Mouse (Mus musculus): ENCODE results near the gene Gtf2ird2.

The Gtf2ird2 gene

DNA sequence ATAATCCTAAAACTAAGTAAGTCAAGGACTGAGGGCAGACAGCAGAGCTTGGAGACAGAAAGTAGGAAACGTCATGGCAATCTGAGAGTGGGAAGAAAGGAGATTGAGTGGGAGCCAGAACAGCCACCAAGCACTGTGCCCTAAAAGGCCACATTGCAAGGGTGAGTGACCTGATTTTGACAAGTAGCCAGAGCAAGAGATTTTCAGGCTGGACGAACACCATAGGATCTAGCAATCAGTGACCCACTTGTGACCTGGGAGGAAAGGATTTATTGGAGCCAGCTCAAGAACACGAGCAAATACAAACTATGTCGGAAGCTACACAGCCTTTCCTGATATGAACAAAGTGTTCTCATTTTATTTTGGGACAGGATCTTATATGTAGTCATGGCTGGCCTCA lies 1.1 kb upstream of the Gtf2ird2 start:
- DNase-seq (ENCODE audit: low read depth, low spot score): no peak

DNA sequence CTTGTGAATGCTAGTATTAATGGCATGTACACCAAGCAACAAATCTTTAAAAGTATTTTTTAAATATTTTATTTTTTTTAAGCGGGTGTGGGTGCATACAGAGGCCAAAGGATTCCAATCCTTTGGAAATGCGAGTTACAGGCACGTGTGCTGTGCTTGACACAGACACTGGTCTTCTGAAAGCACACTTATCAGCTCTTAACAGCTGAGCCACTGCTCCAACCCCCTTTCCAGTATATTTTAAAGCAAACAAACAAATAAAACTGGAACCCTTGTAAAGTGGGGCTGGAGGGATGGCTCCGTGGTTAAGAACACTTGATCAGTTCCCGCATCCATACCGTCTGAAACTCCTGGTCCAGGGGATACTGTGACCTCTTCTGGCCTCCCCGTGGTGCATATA lies 657 bp upstream of the Gtf2ird2 start:
- no peak for DNase-seq (ENCODE audit: low read depth, low spot score)

DNA sequence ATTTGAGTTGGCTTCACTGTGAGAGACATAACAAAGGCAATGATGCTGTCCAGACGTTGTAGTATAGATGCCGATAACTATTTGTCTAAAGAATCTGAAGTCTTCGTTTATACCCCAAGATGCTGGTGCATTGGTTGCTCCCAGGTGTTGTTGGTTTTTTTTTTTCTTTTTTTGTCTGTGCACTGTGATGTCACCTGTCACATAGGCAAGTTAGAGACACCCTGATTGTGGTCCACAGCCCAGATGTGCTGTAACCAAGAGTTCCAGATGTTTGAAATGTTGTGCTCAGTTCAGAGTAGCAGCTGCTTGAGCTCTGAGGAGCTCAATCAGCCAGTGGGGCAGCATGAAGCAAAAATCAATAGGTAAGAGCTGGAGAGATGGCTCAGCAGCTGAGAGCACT lies 2.2 kb downstream of the Gtf2ird2 start:
- no peak for DNase-seq (ENCODE audit: low read depth, low spot score)

DNA sequence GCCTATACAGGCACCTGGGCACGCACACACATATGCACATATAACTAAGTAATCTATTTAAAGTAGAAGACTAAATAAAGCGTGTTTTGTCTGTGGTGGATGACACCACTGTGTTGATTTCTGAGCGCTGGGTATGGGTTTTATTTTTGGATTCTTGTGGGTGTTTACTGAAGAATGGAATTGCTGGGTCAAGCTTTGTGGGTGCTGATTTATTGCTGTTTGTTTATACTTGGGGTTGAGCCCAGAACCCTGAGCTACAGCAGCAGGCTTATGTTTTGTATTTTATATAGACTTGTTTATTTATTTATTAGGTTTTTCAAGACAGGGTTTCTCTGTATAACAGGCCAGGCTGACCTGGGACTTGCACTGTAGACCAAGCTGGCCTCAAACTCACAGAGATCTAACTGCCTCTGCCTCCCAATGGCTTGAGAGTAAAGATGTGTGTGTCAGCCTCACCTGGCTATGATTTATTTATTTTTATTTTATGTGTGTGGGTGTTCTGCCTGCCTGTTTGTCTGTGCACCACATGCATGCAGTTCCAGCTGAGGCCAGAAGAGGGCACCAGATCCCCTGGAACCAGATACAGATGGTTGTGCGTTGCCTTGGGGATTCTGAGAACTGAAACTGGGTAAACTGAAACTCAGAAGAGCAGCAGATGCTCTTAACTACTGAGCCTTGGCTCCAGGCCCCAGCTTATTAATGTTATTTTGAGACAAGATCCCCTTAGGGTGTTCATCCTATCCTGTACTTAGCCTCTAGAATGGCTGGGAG lies 3.3 kb downstream of the Gtf2ird2 start:
- peak; percentile 75 for DNase-seq (ENCODE audit: low read depth, low spot score)

DNA sequence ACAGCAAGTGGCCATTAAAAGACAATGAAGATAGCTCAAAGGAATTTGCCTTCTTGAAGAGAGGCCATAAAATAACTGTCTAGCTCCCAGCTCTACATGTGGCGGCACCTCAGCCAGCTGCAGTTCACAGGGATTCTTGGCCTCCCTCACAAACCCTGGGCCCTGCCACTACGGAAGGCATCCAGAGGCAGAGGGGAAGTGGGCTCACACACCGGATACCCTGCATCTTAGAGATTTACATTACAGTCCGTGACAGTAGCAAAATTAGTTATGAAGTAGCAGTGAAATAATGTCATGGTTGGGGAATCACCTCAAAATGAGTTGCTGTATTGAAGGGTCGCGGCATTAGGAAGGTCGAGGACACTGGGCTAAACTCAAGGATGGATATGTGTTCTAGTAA lies 4.8 kb downstream of the Gtf2ird2 start:
- DNase-seq (ENCODE audit: low read depth, low spot score): peak; percentile 27

DNA sequence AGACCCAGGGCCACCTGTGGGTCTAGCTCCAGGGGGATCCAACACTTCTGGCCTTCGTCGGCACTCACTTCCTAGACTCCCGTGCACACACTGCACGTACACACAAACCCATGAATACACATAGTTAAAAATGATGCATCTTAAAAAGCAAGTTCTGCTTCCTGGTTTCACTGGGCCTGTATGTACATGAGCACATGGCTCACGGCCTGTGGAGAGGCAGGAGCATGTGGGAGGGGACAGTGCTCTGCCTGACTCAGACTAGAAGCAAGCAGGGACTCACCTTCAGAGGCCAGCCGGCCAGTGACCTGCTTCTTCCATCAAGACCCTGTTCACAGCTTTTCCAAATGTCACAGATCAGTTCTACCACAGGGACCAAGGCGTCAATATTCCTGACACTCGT lies 9.8 kb downstream of the Gtf2ird2 start:
- no peak for DNase-seq (ENCODE audit: low read depth, low spot score)

DNA sequence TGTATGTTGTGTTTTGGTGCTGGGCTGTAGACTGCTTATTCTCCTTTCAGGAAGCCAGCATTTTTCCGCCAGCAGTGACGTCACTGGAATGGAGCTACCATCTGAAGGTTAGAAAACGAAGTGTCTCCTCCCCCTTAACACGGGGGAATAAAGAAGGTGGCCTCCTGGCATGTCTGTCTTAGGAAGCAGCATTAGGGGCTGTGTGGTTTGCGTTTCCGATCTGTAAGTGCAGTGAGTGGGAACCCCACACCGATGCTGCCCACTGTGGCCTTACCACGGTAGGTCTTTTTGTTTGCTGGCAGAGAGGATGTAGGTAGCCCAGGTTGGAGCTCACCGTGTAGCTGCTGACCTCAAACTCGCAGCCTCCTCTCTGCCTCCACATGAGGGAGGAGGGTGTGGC lies 22.9 kb downstream of the Gtf2ird2 start:
- DNase-seq (ENCODE audit: low read depth, low spot score): no peak

DNA sequence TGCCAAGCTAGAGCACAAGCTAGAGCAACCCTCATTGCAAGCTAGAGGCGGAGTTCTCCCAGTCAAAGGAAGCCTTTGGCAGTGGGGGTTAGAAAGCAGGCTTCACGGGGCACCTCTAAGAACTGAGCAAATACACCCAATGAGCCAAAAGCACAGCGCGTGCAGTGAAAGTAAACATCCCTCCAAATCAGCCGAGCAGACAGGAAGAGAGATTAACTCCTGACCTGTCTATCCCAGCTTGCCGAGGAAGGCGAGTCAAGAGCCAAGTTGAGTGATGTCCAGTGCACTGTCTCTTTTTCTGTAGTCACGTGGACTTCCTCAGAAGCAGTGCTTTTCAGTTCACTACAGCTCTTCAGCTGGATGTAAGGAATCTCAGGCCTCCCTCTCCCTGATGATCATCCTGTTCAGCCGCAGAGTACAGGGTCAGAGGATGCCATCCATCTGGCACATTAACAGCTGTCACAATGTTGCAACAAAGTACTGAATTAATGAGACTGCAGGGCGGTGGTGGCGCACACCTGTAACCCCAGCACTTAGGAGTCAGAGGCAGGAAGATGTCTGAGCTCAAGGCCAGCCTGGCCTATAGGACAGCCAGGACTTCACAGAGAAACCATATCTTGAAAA lies 26.2 kb downstream of the Gtf2ird2 start:
- no peak for DNase-seq (ENCODE audit: low read depth, low spot score)

DNA sequence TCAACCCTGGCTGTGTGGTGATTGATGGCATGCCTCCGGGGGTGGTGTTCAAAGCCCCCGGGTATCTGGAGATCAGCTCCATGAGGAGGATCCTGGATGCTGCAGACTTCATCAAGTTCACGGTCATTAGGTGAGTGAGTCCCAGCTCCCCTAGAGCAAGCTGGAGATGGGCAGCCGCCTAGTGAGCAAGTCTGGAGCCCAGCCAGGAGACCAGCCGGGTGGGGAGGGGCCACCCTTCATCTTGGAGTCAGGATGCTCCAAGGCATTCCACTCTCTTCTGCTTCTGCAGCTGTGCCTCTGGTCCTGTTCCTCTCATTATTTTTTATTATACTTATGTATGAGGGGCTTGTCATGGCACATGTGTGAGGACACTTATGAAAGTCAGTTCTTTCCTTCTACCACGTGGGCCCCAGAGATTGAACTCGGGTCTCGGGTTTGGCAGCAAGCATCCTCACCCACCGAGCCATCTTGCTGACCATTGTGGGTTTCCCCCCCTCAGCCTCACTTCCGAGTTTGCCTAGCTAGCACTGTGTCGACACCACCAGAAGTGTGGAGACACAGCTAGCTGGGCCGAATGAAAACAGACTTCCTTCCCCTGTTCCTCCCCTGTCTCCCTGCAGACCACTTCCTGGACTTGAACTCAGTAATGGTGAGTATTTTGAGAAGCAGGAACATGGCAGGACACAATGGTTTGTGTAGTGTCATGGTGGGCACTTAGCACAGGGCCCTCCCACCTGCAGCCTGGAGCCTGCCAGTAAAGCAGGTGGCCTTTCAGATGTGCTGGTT lies 30.4 kb downstream of the Gtf2ird2 start:
- DNase-seq (ENCODE audit: low read depth, low spot score): no peak

DNA sequence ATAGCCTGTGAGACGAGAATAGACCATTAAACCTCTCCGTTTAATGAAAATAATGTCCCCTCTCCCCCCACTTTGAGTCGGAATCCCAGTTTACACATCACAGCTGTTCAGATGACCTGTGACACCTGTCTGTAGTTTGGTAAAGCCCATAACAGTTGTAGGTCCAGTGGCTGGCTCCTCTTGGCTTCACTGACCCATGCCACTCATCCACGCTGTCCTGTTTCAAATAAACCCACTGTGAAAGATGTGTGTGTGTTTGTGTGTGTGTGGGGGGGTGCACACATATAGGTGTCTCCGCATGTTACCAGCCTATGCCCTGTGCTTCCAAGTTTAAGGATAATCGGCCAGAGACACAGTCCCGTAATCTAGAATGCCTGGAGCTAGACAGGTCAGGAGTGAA lies 34.1 kb downstream of the Gtf2ird2 start:
- no peak for DNase-seq (ENCODE audit: low read depth, low spot score)

DNA sequence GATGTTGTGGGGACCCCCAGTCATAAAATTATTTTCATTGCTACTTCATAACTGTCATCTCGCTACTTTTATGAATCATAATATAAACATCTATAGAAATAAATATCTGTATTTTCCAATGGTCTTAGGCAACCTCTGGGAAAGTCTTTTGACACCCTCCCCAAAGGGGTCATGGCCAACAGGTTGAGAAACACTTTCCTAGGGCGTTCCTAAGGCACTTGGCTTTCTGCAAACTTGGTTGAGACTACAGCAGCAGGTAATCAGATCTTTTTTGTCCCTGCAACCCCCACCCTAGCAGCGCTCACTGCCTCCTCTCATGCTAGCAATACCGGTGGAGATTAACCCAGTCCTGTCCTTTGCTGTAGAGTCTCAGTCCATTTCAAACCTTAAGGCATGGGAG lies 37.5 kb downstream of the Gtf2ird2 start:
- DNase-seq (ENCODE audit: low read depth, low spot score): no peak

DNA sequence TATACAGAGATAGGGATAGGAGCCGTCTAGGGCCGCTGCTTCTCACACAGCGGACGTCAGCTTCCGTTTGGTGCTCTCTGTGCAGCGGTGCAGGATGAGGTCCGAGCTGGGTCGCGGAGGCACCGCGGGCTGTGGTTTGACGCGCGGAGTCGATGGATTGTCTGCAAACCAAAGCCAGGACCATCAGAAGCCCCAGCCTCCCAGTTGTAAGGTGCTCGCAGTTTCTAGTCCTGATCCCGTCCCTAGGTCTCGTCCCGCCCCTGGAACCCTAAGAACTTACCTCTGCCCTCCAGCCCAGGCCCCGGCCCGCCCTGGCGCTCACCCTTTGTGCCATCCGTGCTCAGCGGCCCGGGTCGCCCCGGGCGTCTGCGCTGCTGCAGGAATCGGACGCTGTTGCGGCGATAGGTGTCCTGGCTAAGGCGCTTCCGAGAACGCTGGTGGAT lies 37.9 kb downstream of the Gtf2ird2 start:
- DNase-seq (ENCODE audit: low read depth, low spot score): no peak

DNA sequence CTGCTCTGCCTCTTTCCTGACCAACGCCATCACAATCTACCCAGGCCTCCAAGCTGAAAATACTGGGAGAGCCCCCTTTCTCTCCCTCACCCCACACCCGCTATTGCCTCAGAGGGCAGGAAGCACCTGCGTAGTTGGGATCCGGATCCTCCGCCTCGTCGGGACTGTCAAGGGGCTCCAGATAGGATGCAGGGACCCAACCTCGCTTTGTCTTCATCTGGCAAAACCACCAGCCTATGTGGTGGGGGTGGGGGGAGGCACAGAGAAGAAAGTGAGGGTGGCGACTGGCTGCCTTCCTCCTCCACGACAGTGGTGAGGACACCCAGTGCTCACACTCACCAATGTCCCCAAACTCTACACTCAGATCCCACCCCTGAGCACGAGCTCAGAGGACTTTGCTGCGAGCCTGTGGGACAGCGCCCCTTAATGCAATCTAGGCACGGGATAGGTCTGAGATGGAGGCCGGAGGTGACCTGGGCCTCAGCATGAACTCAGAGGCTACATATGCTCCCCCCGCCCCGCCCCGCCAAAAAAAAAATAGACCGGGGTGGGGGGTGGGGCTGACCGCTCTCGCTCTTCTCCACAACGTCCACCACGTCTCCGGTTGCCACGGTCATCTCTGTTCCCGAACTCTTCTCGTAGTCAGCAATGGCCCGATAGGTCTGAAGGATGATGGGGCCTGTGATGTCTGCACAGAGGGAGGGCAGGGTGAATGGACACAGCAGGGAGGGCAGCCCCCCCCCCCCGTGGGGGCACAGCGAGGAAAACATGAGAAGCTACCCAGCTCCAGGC lies 41.5 kb downstream of the Gtf2ird2 start:
- no peak for DNase-seq (ENCODE audit: low read depth, low spot score)

DNA sequence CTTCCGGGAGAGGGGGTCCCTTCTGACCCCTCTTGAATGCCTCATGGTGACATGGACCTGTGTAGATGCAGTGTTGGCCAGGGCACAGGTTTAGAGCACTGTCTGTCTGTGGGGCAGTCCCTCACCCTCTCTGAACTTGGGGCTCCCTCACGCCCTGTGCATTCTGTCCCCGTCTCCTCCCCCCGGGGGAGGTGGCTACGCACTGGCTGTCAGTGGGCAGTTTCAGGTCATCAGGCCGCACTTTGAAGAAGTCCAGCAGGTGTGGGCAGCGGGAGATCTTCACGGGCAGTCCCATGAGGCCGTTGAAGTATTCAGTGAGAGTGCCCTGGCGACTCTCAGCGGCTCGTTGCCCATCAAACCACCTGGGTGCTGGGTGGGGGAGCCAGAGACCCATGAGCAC lies 43.1 kb downstream of the Gtf2ird2 start:
- DNase-seq (ENCODE audit: low read depth, low spot score): no peak

DNA sequence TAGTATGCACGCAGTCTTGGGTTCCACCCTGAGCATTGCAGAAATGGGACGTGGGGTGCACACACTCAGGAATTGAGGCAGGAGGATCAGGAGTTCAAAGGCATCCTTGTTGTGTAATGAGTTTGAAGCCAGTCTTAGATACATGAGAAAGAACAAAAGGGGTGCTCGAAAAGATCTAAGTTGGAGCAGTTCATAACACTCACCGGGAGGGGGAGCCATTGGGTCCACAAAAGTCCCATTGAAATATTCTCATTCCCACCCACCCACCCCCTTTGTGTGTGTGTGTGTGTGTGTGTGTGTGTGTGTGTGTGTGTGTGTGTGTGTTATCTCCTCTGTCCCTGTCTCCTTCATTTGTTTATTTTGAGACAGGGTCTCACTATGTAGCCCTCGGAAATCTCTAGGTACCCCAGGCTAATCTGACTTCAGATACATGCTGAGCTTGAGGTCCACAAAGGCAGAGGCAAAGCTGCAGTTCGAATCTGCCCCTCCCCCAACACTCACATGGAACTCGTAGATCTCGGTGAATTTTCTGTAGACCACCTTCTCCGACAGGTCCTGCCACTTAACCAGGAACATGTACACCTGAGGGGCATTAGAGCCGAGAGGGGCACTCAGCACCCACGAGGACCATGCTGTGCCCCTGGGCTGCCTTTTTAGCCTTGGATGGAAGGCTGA lies 43.9 kb downstream of the Gtf2ird2 start:
- peak; percentile 57 for DNase-seq (ENCODE audit: low read depth, low spot score)

DNA sequence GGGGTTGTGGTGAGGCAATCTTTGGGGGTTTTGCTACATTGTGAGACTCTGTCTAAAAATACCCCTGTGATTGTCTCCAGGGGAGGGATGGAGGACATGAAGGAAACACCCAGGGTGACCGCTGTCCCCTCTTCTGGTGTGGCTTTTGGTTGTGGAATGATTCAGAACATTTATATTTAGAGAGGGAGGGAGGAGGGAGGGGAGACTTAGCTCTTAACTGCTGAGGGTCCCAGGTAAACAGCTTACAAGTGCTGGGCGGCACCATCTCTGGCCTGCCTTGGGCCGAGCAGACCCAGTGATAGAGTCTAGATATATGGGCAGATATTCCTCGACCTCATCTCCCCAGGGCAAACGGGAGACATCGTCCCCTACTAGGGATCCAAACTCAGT lies 44.4 kb downstream of the Gtf2ird2 start:
- no peak for DNase-seq (ENCODE audit: low read depth, low spot score)

DNA sequence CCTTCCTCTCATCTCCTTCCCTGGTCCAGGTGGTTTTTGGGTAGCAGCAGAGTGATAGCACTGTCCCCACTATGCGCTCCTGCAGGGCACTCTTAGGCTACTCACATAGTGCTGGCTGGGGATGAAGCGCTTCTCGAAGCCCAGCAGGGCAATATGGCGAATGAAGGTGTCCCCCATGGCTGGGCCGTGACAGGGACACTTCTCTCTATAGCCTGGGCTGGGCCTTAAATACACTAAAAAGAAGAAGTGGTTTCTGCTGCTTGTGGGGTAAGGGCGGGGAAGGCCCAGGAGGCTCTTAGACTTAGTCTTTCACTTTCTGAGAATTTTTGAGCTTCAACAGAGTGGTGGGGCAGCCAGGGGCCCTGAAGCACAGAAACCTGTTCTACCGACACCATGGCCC lies 45.6 kb downstream of the Gtf2ird2 start, which contains the start of gene Ncf1:
TSS of gene Ncf1 (minus strand) at position 235 of the 400 bp plus-strand sequence.
- DNase-seq (ENCODE audit: low read depth, low spot score): no peak

DNA sequence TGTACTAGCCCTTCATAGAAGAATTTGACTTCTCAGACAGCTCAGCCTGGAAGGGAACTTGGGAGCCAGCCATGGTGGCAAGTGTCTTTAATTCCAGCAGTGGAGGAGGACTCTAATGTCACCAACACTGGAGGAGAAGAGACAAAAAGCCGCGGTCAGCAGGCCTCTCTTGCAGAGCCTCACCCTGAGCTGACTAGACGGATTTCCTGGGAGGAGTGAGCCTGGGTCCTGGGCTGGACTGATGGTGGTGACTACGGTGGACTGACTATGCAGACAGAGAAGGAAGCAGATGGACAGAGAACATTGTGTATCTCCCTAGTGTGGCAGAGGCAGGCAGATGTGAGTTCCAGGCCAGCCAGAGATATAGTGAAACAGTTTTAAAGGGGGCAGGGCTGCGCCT lies 47.6 kb downstream of the Gtf2ird2 start:
- no peak for DNase-seq (ENCODE audit: low read depth, low spot score)

DNA sequence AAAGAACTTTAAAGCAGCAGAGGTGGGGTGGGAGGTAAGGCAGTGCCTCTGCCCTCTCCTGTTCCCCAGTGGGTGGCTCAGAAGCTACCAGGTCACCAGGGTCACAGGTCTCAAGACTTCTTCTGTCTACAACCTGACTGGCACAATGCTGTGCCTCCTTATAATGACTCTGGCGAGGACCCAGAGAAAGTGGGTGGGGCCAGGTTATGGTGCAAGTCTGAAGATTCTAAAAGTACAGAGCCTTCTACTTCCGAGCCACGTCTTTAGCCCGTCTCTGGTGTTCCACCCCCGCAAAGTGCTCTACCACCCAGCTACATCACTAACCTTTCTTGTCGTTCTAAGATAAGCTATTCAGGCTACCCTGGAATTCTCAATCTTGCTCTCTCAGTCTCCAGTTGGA lies 48.3 kb downstream of the Gtf2ird2 start:
- DNase-seq (ENCODE audit: low read depth, low spot score): no peak

DNA sequence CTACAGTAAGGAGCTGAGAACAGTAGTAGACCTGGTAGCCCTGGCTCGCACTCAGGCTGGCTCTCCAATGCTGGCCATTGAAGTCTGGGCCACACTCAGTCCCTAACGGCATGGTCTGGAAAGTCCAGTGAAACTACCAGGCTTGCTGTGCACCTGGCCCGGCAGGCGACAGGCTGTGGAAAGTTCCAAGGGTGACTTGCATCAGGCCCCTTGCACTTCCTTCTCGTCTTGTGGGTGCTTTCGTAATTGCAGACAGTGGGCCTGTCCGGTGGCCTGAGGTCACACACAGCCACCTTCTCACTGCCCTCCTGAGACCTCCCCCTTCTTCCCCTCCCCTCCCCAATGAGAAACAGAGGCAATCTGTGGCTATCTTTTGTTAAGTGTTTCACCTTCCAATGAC lies 48.7 kb downstream of the Gtf2ird2 start:
- DNase-seq (ENCODE audit: low read depth, low spot score): no peak

DNA sequence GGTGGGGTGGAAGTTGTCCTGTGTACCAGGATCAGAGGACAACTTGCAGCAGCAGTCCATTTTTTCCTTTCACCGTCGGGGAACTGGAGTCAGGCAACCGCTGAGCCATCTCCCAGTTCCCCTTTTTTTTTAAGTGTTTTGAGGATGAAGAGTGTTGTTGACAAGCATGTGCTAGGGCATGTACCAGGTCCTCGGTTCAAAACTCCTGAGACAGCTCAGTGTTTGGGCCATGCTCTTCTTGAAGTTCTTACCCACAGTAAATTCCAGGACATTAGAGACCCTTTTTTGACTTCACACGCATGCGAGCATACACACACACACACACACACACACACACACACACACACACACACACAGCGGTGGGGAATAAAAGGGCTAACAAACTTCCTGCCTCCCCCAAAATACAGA lies 49.4 kb downstream of the Gtf2ird2 start:
- no peak for DNase-seq (ENCODE audit: low read depth, low spot score)
